Mouse (Mus musculus) forebrain, postnatal 0 days (tissue): ENCODE results near the gene Tymp. TPM values are rescaled to one million over a fixed set of nuclear protein-coding genes. Genes with fewer than 3 reads are reported as not detected.

Experiments
- ATAC-seq: fragments of 200-750 bp; cut with Nextera tagmentation; 2 replicates; pipeline ENCODE4 v1.8.0; 2017; ENCODE audit warnings: mild to moderate bottlenecking, moderate library complexity
- DNase-seq: peaks from one replicate; pipeline ENCODE4 v3.0.0-alpha.2; 2015
- H3K27ac ChIP-seq: fragments of 300-500 bp; sonication (generic); 2 replicates; pipeline ENCODE4 v1.5.1; 2014; ENCODE audit warnings: low read depth, mild to moderate bottlenecking, antibody characterized with exemption, low read length, moderate library complexity, mixed read lengths
- H3K27me3 ChIP-seq: fragments of 300-500 bp; sonication (generic); 2 replicates; pipeline ENCODE4 v1.6.1; 2014; ENCODE audit warnings: mild to moderate bottlenecking, low read length, mixed read lengths; ENCODE audit not compliant: insufficient read depth
- H3K36me3 ChIP-seq: fragments of 300-500 bp; sonication (generic); 2 replicates; pipeline ENCODE4 v1.6.1; 2014; ENCODE audit warnings: mild to moderate bottlenecking, moderate library complexity; ENCODE audit not compliant: insufficient read depth
- H3K4me1 ChIP-seq: fragments of 300-500 bp; sonication (generic); 2 replicates; pipeline ENCODE4 v1.6.1; 2014; ENCODE audit warnings: antibody characterized with exemption; ENCODE audit not compliant: insufficient read depth
- H3K4me2 ChIP-seq: fragments of 300-500 bp; sonication (generic); 2 replicates; pipeline ENCODE4 v1.6.1; 2014; ENCODE audit warnings: low read depth, mild to moderate bottlenecking, moderate library complexity
- H3K4me3 ChIP-seq: fragments of 300-500 bp; sonication (generic); 2 replicates; pipeline ENCODE4 v1.5.1; 2014; ENCODE audit warnings: low read depth, low read length, mixed read lengths
- H3K9ac ChIP-seq: fragments of 300-500 bp; sonication (generic); 2 replicates; pipeline ENCODE4 v1.6.1; 2014; ENCODE audit warnings: mild to moderate bottlenecking
- H3K9me3 ChIP-seq: fragments of 300-500 bp; sonication (generic); 2 replicates; pipeline ENCODE4 v1.6.1; 2016; ENCODE audit warnings: low read length
- CTCF ChIP-seq: sonication (generic); IDR thresholded peaks from 2 replicates; pipeline ENCODE4 v1.5.1; 2016; ENCODE audit warnings: antibody characterized with exemption, control low read depth, low read depth
- WGBS: fragments of 180-500 bp; shearing (Covaris S2); extraction: QIAGEN DNeasy Blood & Tissue Kit; methylation state at CpG from one replicate; pipeline ENCODE4 v1.1.7; 2014; 5-methylcytosine and 5-hydroxymethylcytosine counted together
- polyA plus RNA-seq: library from polyadenylated mRNA; unstranded; fragments of >200 nt; fragmentation: Nextera tagmentation; extraction: Ambion mirVana; gene quantifications from 2 replicates; pipeline ENCODE4 v1.2.1, GENCODE M21; 2015
- total RNA-seq: library from RNA; depleted of rRNA; stranded (reverse); fragments of >200 nt; gene quantifications from 2 replicates; pipeline ENCODE4 v1.2.3, GENCODE M21; 2014

Tymp gene
- total and polyA plus RNA-seq, 2 experiments from 2014 or later: 3.5 to 3.7 TPM

DNA sequence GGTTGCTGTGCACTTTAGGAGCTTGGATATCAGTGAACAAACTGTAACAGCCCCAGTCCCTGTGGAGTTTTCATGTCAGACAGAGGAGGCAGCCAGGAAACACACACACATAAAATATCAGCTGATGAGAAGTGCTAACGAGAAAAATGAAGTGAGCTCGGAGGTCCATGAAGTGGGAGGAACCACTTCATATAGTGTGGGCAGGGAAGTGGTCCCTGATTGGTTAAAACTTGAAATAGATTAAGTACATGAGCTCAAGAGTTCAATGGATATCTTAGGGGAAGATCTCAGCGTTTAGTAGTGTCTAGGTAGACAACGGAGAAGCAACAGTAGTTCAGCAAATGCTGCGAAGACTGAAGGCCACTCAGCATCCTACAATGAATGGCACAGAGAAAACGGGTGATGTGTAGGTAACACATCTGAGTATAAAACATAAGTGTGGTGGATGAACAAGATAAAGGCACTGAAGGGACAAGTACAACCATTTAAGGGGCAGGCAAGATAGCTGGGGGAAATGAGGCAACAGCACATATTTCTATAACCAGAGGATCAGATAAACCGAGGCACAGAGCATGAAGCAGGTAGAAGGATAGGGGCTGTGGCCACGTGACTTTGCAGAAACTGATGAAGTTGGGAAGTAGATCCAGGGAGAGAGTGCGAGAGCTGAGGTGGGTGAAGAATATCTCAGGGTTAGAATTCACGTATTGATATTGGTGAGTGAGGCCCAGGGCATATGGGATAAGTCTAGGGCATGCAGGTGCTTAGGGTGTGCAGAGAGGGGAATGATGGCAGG is 28.2 kb upstream of the Tymp start:
- DNase-seq (no peak), ATAC-seq (no peak)
- no peak overlapping the region for H3K4me3 ChIP-seq
- H3K4me2 ChIP-seq: no peak overlapping the region
- H3K4me1 ChIP-seq: no peaks in the 10 kb centered on the region
- H3K27me3 ChIP-seq: no peaks in the 10 kb centered on the region
- peaks cover 5% of the 10 kb centered on the region; the same call in 1 of the 2 replicates for H3K9me3 ChIP-seq
- no peak overlapping the region for H3K27ac ChIP-seq
- no peak for TF ChIP-seq CTCF
- H3K9ac ChIP-seq: no peak overlapping the region
- WGBS: 82% methylated on average over 10 of the region's 10 CpGs
- no peaks in the 10 kb centered on the region for H3K36me3 ChIP-seq

DNA sequence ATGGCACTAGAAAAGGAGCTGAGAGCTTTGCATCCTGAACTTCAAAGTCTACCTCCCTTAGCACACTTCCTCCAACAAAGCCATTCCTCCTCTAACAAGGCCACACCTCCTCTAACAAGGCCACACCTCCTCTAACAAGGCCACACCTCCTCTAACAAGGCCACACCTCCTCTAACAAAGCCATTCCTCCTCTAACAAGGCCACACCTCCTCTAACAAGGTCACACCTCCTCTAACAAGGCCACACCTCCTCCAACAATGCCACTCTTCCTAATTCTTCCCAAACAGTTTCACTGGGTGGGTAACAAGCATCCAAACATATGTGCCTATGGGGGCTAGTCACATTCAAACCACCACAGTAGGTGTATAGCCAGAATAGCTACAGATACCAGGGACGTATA is 25.6 kb upstream of the Tymp start:
- Histone ChIP-seq H3K4me1 (no peaks in the 10 kb centered on the region), H3K27me3 (no peaks in the 10 kb centered on the region), H3K9me3 (no peaks in the 10 kb centered on the region), H3K4me2 (no peak overlapping the region), H3K27ac (no peak overlapping the region), H3K9ac (no peak overlapping the region), H3K36me3 (no peaks in the 10 kb centered on the region), H3K4me3 (no peak overlapping the region)
- no peak for TF ChIP-seq CTCF
- WGBS: 94% methylated on average over 1 of the region's 1 CpGs
- ATAC-seq: no peak
- DNase-seq: no peak

DNA sequence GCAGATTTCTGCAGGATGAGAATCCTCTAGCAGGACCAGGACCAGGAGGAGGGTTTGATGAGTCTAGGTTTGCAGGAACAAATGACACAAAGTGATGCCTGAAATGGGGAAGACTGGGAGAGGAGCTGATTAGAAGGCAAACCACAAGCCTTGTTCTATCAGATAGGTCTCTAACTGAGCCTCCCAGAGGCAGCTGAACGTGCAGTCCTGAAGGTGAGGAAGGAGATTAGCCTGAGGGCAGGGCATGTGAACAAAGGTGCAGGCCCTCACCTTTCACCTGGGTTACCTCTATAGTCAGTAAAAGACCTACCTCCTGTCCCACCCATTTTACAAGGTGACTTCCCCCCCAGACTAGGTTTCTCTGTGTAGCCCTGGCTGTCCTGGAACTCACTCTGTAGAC is 22.9 kb upstream of the Tymp start:
- 55% methylated on average over 1 of the region's 1 CpGs for WGBS
- Histone ChIP-seq H3K9me3 (no peaks in the 10 kb centered on the region), H3K9ac (no peak overlapping the region), H3K27me3 (no peaks in the 10 kb centered on the region), H3K4me3 (no peak overlapping the region), H3K4me2 (no peak overlapping the region), H3K36me3 (no peaks in the 10 kb centered on the region), H3K4me1 (no peaks in the 10 kb centered on the region), H3K27ac (no peak overlapping the region)
- no peak for TF ChIP-seq CTCF
- ATAC-seq (no peak), DNase-seq (no peak)

DNA sequence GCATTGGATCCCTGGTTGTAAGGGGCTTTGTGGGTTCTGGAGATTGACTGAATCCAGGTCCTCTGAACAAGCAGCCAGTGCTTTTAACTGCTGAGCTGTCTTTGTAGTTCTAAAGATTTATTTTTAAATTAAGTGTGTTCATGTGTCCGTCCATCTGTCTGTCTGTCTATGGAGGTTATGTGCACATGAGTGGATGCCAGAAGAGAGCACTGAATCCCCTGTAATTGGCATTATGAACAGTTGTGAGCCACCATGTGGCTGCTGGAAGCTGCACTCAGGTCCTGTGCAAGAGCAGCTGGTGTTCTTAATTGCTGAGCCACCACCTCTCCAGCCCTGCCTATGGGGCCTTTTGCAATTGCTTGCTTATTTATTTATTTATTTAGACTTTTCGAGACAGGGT is 21.3 kb upstream of the Tymp start:
- DNase-seq: no peak
- Histone ChIP-seq H3K4me3 (no peak overlapping the region), H3K4me1 (no peaks in the 10 kb centered on the region), H3K36me3 (no peaks in the 10 kb centered on the region), H3K9me3 (no peaks in the 10 kb centered on the region), H3K4me2 (no peak overlapping the region), H3K9ac (no peak overlapping the region), H3K27ac (no peak overlapping the region), H3K27me3 (no peaks in the 10 kb centered on the region)
- no peak for TF ChIP-seq CTCF
- 55% methylated on average over 2 of the region's 2 CpGs for WGBS
- ATAC-seq: no peak

DNA sequence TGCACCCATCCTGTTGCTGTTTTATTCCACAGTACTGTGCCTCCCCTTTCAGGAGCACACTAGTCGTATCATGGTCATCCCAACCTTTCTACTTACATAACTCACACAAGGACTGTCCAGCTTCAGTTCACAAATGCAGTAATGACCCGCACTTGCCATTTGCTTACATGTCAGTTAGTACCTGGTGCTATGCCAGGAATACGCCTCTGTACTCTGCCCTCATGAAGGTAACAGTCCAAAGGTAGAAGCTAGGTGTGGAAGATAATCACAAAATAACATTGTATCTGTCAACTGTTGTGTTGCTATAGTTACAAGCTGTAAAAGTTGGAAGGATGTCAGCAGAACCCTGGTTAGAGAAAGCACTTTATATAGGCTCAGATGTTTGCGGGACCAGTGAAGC is 20.0 kb upstream of the Tymp start:
- H3K4me2 ChIP-seq: no peak overlapping the region
- TF ChIP-seq CTCF: no peak
- no peak overlapping the region for H3K9ac ChIP-seq
- no peak overlapping the region for H3K4me3 ChIP-seq
- H3K27ac ChIP-seq: no peak overlapping the region
- WGBS: 85% methylated on average over 4 of the region's 4 CpGs
- H3K9me3 ChIP-seq: no peaks in the 10 kb centered on the region
- no peak for ATAC-seq
- no peaks in the 10 kb centered on the region for H3K4me1 ChIP-seq
- no peaks in the 10 kb centered on the region for H3K27me3 ChIP-seq
- DNase-seq: no peak
- H3K36me3 ChIP-seq: no peaks in the 10 kb centered on the region

DNA sequence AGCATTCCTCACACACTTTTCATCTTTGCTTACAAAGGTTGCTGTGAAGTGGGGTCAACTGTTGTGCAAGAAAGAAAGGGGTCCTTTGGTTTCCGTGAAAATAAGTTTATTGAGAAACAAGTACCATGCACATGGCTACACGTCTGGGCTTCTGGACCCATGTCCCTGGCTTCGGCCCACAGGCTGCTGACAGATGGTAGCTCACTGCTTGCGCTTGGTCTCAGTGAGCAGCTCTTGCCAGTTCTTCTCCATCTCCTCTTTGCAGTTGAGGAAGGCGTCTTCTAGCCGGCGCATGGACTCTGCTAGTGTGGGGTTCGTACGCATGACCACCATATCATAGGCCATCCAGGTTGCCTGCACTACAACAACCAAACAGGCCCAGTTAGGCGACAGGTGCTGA is 13.2 kb upstream of the Tymp start:
- ATAC-seq (no peak), DNase-seq (no peak)
- Histone ChIP-seq H3K4me2 (no peak overlapping the region), H3K4me1 (no peaks in the 10 kb centered on the region), H3K9me3 (no peaks in the 10 kb centered on the region), H3K27me3 (no peaks in the 10 kb centered on the region), H3K36me3 (no peaks in the 10 kb centered on the region), H3K4me3 (no peak overlapping the region), H3K27ac (no peak overlapping the region), H3K9ac (no peak overlapping the region)
- WGBS: 81% methylated on average over 10 of the region's 10 CpGs
- no peak for TF ChIP-seq CTCF

DNA sequence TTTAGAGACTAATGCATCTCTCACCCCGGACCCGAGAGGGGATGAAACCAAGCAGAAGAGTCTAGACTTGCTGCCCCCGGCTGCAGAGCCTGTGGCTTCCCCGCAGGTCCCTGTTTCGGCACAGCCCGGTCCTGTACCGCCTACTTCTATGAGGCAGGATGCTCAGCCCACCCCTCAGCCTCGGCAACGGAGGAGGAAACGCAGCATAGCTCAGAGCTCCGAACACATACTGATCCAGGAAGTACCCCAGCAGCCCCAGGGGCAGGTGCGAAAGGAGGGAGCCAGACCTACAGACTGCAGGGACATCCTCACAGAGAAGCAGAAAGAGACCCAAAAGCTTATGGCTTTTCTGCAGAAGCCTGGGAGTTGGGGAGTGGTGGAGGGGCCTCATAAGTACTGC is 10.3 kb upstream of the Tymp start:
- Histone ChIP-seq H3K4me2 (no peak overlapping the region), H3K4me1 (no peaks in the 10 kb centered on the region), H3K9me3 (no peaks in the 10 kb centered on the region), H3K27me3 (no peaks in the 10 kb centered on the region), H3K27ac (no peak overlapping the region), H3K36me3 (no peaks in the 10 kb centered on the region), H3K4me3 (no peak overlapping the region), H3K9ac (no peak overlapping the region)
- WGBS: 59% methylated on average over 12 of the region's 12 CpGs
- no peak for TF ChIP-seq CTCF
- no peak for DNase-seq
- ATAC-seq: no peak
